Mouse (Mus musculus) forebrain, embryonic 13.5 days (tissue): ENCODE results near the gene 4933402J07Rik. TPM values are rescaled to one million over a fixed set of nuclear protein-coding genes. Genes with fewer than 3 reads are reported as not detected.
A peak's percentile ranks its signal among the peaks of the same experiment; 100 is the strongest.

Experiments
- ATAC-seq: fragments of 200-750 bp; cut with Nextera tagmentation; 2 replicates; pipeline ENCODE4 v1.8.0; 2017
- H3K27ac ChIP-seq: fragments of 300-500 bp; sonication (generic); 2 replicates; pipeline ENCODE4 v1.5.1; 2015; ENCODE audit warnings: inconsistent platforms, mild to moderate bottlenecking, moderate library complexity
- H3K27me3 ChIP-seq: fragments of 300-500 bp; sonication (generic); 2 replicates; pipeline ENCODE4 v1.6.1; 2015; ENCODE audit warnings: mild to moderate bottlenecking, inconsistent platforms
- H3K36me3 ChIP-seq: fragments of 300-500 bp; sonication (generic); 2 replicates; pipeline ENCODE4 v1.6.1; 2015; ENCODE audit warnings: mild to moderate bottlenecking, inconsistent platforms; ENCODE audit not compliant: poor library complexity, severe bottlenecking
- H3K4me1 ChIP-seq: fragments of 300-500 bp; sonication (generic); 2 replicates; pipeline ENCODE4 v1.6.1; 2015; ENCODE audit warnings: inconsistent platforms
- H3K4me2 ChIP-seq: fragments of 300-500 bp; sonication (generic); 2 replicates; pipeline ENCODE4 v1.6.1; 2015; ENCODE audit warnings: inconsistent platforms, mild to moderate bottlenecking, moderate library complexity
- H3K4me3 ChIP-seq: fragments of 300-500 bp; sonication (generic); 2 replicates; pipeline ENCODE4 v1.5.1; 2015; ENCODE audit warnings: mild to moderate bottlenecking, inconsistent platforms
- H3K9ac ChIP-seq: fragments of 300-500 bp; sonication (generic); 2 replicates; pipeline ENCODE4 v1.6.1; 2015; ENCODE audit warnings: mild to moderate bottlenecking, inconsistent platforms
- H3K9me3 ChIP-seq: fragments of 300-500 bp; sonication (generic); replicated peaks from 2 replicates; pipeline ENCODE4 v1.6.1; 2016; ENCODE audit warnings: inconsistent platforms
- WGBS: fragments of 180-500 bp; shearing (Covaris S2); methylation state at CpG from one replicate; pipeline ENCODE4 v1.1.7; 2015; 5-methylcytosine and 5-hydroxymethylcytosine counted together
- polyA plus RNA-seq: library from polyadenylated mRNA; unstranded; fragments of >200 nt; fragmentation: Nextera tagmentation; extraction: Ambion mirVana; gene quantifications from 2 replicates; pipeline ENCODE4 v1.2.1, GENCODE M21; 2015

4933402J07Rik gene
- polyA plus RNA-seq, 1 experiment from 2014 or later, result not detected

- Histone ChIP-seq H3K4me2 (peak overlapping the region; percentile 49), H3K27ac (no peak overlapping the region), H3K27me3 (no peaks in the 10 kb centered on the region), H3K9me3 (no peaks in the 10 kb centered on the region), H3K36me3 (no peaks in the 10 kb centered on the region), H3K4me1 (peaks cover 9% of the 10 kb centered on the region), H3K4me3 (peak overlapping the region; percentile 15; the same call in 1 of the 2 replicates), H3K9ac (peak overlapping the region; percentile 17; the same call in 1 of the 2 replicates)
- ATAC-seq, result no peak
- WGBS, result 29% methylated on average over 13 of the region's 13 CpGs
Observed at GRCm38 (mm10) chr8:87569706-87570563, 6.3 kb downstream of the 4933402J07Rik start.

GRCm38 (mm10) chr8:87570564-87570855, 6.9 kb downstream of the 4933402J07Rik start:
- H3K36me3 ChIP-seq, result no peaks in the 10 kb centered on the region
- H3K9me3 ChIP-seq, result no peaks in the 10 kb centered on the region
- H3K27me3 ChIP-seq, result no peaks in the 10 kb centered on the region
- peak overlapping the region; percentile 15; the same call in 1 of the 2 replicates for H3K4me3 ChIP-seq
- 2% methylated on average over 8 of the region's 8 CpGs for WGBS
- no peak overlapping the region for H3K27ac ChIP-seq
- peak overlapping the region; percentile 17 for H3K9ac ChIP-seq
- ATAC-seq, result no peak
- H3K4me2 ChIP-seq, result peak overlapping the region; percentile 49
- H3K4me1 ChIP-seq, result peaks cover 9% of the 10 kb centered on the region

GRCm38 (mm10) chr8:87570880-87571279, 7.2 kb downstream of the 4933402J07Rik start:
- Histone ChIP-seq H3K27me3 (no peaks in the 10 kb centered on the region), H3K4me1 (peaks cover 9% of the 10 kb centered on the region), H3K27ac (no peak overlapping the region), H3K36me3 (no peaks in the 10 kb centered on the region), H3K9ac (0 out of 2 replicates have a peak overlapping the region, but pooled peaks have one; percentile 17), H3K4me3 (no peak overlapping the region), H3K4me2 (peak overlapping the region; percentile 49), H3K9me3 (no peaks in the 10 kb centered on the region)
- 8% methylated on average over 7 of the region's 7 CpGs for WGBS
- ATAC-seq, result no peak

GRCm38 (mm10) chr8:87594272-87594671, 30.6 kb downstream of the 4933402J07Rik start:
- Histone ChIP-seq H3K4me2 (no peak overlapping the region), H3K9me3 (no peaks in the 10 kb centered on the region), H3K27me3 (no peaks in the 10 kb centered on the region), H3K4me1 (no peaks in the 10 kb centered on the region), H3K36me3 (no peaks in the 10 kb centered on the region), H3K9ac (no peak overlapping the region), H3K4me3 (no peak overlapping the region), H3K27ac (no peak overlapping the region)
- WGBS, result 0% methylated on average over 2 of the region's 2 CpGs
- peak; percentile 48; the same call in 1 of the 2 replicates for ATAC-seq

- Histone ChIP-seq H3K4me1 (no peaks in the 10 kb centered on the region), H3K27me3 (no peaks in the 10 kb centered on the region), H3K4me2 (no peak overlapping the region), H3K9ac (no peak overlapping the region), H3K27ac (no peak overlapping the region), H3K36me3 (no peaks in the 10 kb centered on the region), H3K9me3 (no peaks in the 10 kb centered on the region), H3K4me3 (no peak overlapping the region)
- ATAC-seq, result no peak
- 82% methylated on average over 2 of the region's 2 CpGs for WGBS
Observed at GRCm38 (mm10) chr8:87602731-87603130, 39.1 kb downstream of the 4933402J07Rik start.

GRCm38 (mm10) chr8:87609110-87609509, 45.5 kb downstream of the 4933402J07Rik start:
- Histone ChIP-seq H3K4me3 (no peak overlapping the region), H3K36me3 (no peaks in the 10 kb centered on the region), H3K9me3 (no peaks in the 10 kb centered on the region), H3K9ac (no peak overlapping the region), H3K4me1 (no peaks in the 10 kb centered on the region), H3K27me3 (no peaks in the 10 kb centered on the region), H3K4me2 (no peak overlapping the region), H3K27ac (no peak overlapping the region)
- no peak for ATAC-seq
- WGBS, result 95% methylated on average over 7 of the region's 7 CpGs

- H3K4me1 ChIP-seq, result no peaks in the 10 kb centered on the region
- H3K9ac ChIP-seq, result no peak overlapping the region
- no peaks in the 10 kb centered on the region for H3K9me3 ChIP-seq
- H3K27ac ChIP-seq, result no peak overlapping the region
- no peaks in the 10 kb centered on the region for H3K36me3 ChIP-seq
- H3K4me3 ChIP-seq, result no peak overlapping the region
- no peak for ATAC-seq
- H3K4me2 ChIP-seq, result no peak overlapping the region
- no peaks in the 10 kb centered on the region for H3K27me3 ChIP-seq
- 96% methylated on average over 4 of the region's 4 CpGs for WGBS
Observed at GRCm38 (mm10) chr8:87609651-87610192, 46.1 kb downstream of the 4933402J07Rik start.

- 96% methylated on average over 1 of the region's 1 CpGs for WGBS
- no peak overlapping the region for H3K4me2 ChIP-seq
- peaks cover 5% of the 10 kb centered on the region; the same call in 1 of the 2 replicates for H3K27me3 ChIP-seq
- no peak overlapping the region for H3K9ac ChIP-seq
- no peak overlapping the region for H3K27ac ChIP-seq
- H3K36me3 ChIP-seq, result no peaks in the 10 kb centered on the region
- ATAC-seq, result no peak
- H3K4me3 ChIP-seq, result no peak overlapping the region
- no peaks in the 10 kb centered on the region for H3K4me1 ChIP-seq
- H3K9me3 ChIP-seq, result no peaks in the 10 kb centered on the region
Observed at GRCm38 (mm10) chr8:87613701-87614100, 50.0 kb downstream of the 4933402J07Rik start.

- H3K27me3 ChIP-seq, result peaks cover 5% of the 10 kb centered on the region; the same call in 1 of the 2 replicates
- no peak overlapping the region for H3K9ac ChIP-seq
- WGBS, result 53% methylated on average over 7 of the region's 7 CpGs
- H3K36me3 ChIP-seq, result no peaks in the 10 kb centered on the region
- no peak overlapping the region for H3K27ac ChIP-seq
- H3K9me3 ChIP-seq, result no peaks in the 10 kb centered on the region
- no peak for ATAC-seq
- no peak overlapping the region for H3K4me3 ChIP-seq
- no peaks in the 10 kb centered on the region for H3K4me1 ChIP-seq
- no peak overlapping the region for H3K4me2 ChIP-seq
Observed at GRCm38 (mm10) chr8:87619118-87619517, 55.5 kb downstream of the 4933402J07Rik start.

- WGBS, result 70% methylated on average over 2 of the region's 2 CpGs
- Histone ChIP-seq H3K27me3 (peaks cover 5% of the 10 kb centered on the region; the same call in 1 of the 2 replicates), H3K4me3 (no peak overlapping the region), H3K36me3 (no peaks in the 10 kb centered on the region), H3K9ac (no peak overlapping the region), H3K9me3 (no peaks in the 10 kb centered on the region), H3K4me1 (no peaks in the 10 kb centered on the region), H3K4me2 (no peak overlapping the region), H3K27ac (no peak overlapping the region)
- no peak for ATAC-seq
Observed at GRCm38 (mm10) chr8:87619529-87619928, 55.9 kb downstream of the 4933402J07Rik start.

GRCm38 (mm10) chr8:87620225-87620624, 56.6 kb downstream of the 4933402J07Rik start:
- Histone ChIP-seq H3K4me2 (no peak overlapping the region), H3K9me3 (no peaks in the 10 kb centered on the region), H3K27ac (no peak overlapping the region), H3K4me1 (no peaks in the 10 kb centered on the region), H3K36me3 (no peaks in the 10 kb centered on the region), H3K27me3 (peaks cover 5% of the 10 kb centered on the region; the same call in 1 of the 2 replicates), H3K9ac (no peak overlapping the region), H3K4me3 (no peak overlapping the region)
- 69% methylated on average over 6 of the region's 6 CpGs for WGBS
- ATAC-seq, result no peak

GRCm38 (mm10) chr8:87621181-87621580, 57.5 kb downstream of the 4933402J07Rik start:
- 95% methylated on average over 12 of the region's 12 CpGs for WGBS
- no peak for ATAC-seq
- no peak overlapping the region for H3K27ac ChIP-seq

More at GRCm38 (mm10) chr8:87621181-87621580, 57.5 kb downstream of the 4933402J07Rik start:
- Histone ChIP-seq H3K4me2 (no peak overlapping the region), H3K36me3 (no peaks in the 10 kb centered on the region), H3K27me3 (peaks cover 2% of the 10 kb centered on the region; the same call in 1 of the 2 replicates), H3K9me3 (no peaks in the 10 kb centered on the region), H3K4me1 (no peaks in the 10 kb centered on the region), H3K4me3 (no peak overlapping the region), H3K9ac (no peak overlapping the region)
